Comparison of ENCODE assay signal across 8 mouse cellular contexts in the genomic region with DNA sequence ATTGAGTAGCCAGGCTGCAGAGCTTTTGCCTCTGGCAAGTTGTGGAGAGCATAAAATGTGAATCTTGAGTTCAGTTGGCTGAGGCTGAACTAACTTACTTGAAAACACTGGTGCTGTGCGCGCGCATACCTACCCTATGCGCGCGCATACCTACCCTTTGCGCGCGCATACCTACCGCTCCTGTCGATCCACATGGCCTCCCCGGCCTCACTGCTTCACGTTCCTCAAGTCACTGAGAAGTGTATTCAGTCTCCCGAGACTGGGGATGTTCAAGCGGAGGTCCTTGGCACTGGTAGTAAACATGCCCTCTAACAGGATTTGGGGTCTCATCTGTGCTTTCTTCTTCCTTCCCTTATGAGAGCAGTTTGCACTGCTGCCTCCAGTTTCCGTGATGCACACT. TPM values are rescaled to one million over a fixed set of nuclear protein-coding genes. Genes with fewer than 3 reads are reported as not detected.
DNase-seq lines count a peak whose midpoint lies in the region; ATAC-seq and TF ChIP-seq lines count a peak whose summit lies in the region.

No protein-coding gene starts in this region.

- ATAC-seq in kidney, embryonic 16.5 days (ENCODE audit: low FRiP score, low TSS enrichment), result peak; percentile 19; the same call in 1 of the 2 replicates
- no peak for ATAC-seq in hindbrain, embryonic 11.5 days (ENCODE audit: low FRiP score)

- H3K4me3 ChIP-seq in kidney, embryonic 16.5 days (ENCODE audit: low read length), result peak overlapping the region; percentile 41
- no peak overlapping the region for H3K4me3 ChIP-seq in kidney, adult 2 months (ENCODE audit: insufficient read depth, low read depth, low read length)
- H3K4me3 ChIP-seq in hindbrain, embryonic 11.5 days (ENCODE audit: low read depth, low read length), result peak overlapping the region; percentile 10; the same call in 1 of the 2 replicates

- DNase-seq in kidney, adult 2 months, result no peak
- DNase-seq in brain, embryonic 14.5 days (ENCODE audit: low read depth), result peak; percentile 46
- DNase-seq in hindbrain, embryonic 11.5 days (ENCODE audit: low spot score), result peak; percentile 67
- DNase-seq in lung, postnatal 25 days (ENCODE audit: low spot score), result peak; percentile 6
- peak; percentile 60 for DNase-seq in yolk sac, embryonic 10.5 days (ENCODE audit: low spot score)
- no peak for DNase-seq in gastrocnemius, adult 18-20 months (ENCODE audit: low spot score)
- DNase-seq in layer of hippocampus, adult 8-10 months (ENCODE audit: low spot score in 2 of 2), result no peak

- TF ChIP-seq POLR2A in kidney, adult 2 months (IDR thresholded peaks at IDR 0.05; ENCODE audit: low read depth, low read length), result no peak
- TF ChIP-seq POLR2A in brain, embryonic 14.5 days (IDR thresholded peaks at IDR 0.05; ENCODE audit: borderline replicate concordance, extremely low read depth, insufficient read depth, insufficient read length, poor library complexity, severe bottlenecking), result no peak

- no peak overlapping the region for H3K27ac ChIP-seq in kidney, embryonic 16.5 days (ENCODE audit: low read length)
- H3K27ac ChIP-seq in kidney, adult 2 months (ENCODE audit: insufficient read depth, low read depth, low read length), result no peak overlapping the region
- H3K27ac ChIP-seq in hindbrain, embryonic 11.5 days (ENCODE audit: low read depth, low read length), result no peak overlapping the region

- 38% methylated on average over 16 of the region's 16 CpGs for WGBS in kidney, embryonic 16.5 days
- WGBS in kidney, adult 2 months, result 62% methylated on average over 16 of the region's 16 CpGs
- WGBS in hindbrain, embryonic 11.5 days, result 39% methylated on average over 16 of the region's 16 CpGs

- peak overlapping the region; percentile 52 for H3K4me2 ChIP-seq in kidney, embryonic 16.5 days (replicated peaks; ENCODE audit: low read depth, low read length)
- H3K4me2 ChIP-seq in hindbrain, embryonic 11.5 days (replicated peaks; ENCODE audit: low read depth, low read length), result 0 out of 2 replicates have a peak overlapping the region, but pooled peaks have one; percentile 1

- no peaks in the 10 kb centered on the region for H3K27me3 ChIP-seq in kidney, embryonic 16.5 days (ENCODE audit: insufficient read depth, low read length)
- no peaks in the 10 kb centered on the region for H3K27me3 ChIP-seq in kidney, adult 2 months (replicated peaks; ENCODE audit: control insufficient read depth, insufficient read depth, low read length)
- H3K27me3 ChIP-seq in hindbrain, embryonic 11.5 days (ENCODE audit: control insufficient read depth, insufficient read depth, low read length), result no peaks in the 10 kb centered on the region

- H3K9me3 ChIP-seq in kidney, embryonic 16.5 days (ENCODE audit: low read length), result peaks cover 2% of the 10 kb centered on the region; the same call in 1 of the 2 replicates
- H3K9me3 ChIP-seq in hindbrain, embryonic 11.5 days (ENCODE audit: control insufficient read depth, low read length), result no peaks in the 10 kb centered on the region

- TF ChIP-seq CTCF in kidney, adult 2 months (conservative IDR thresholded peaks at IDR 0.05; ENCODE audit: insufficient read depth, insufficient read length, low read depth, low read length), result no peak
- TF ChIP-seq CTCF in brain, embryonic 14.5 days (IDR thresholded peaks at IDR 0.05; ENCODE audit: borderline replicate concordance, extremely low read depth, insufficient read depth, insufficient read length), result no peak

- H3K9ac ChIP-seq in kidney, embryonic 16.5 days (replicated peaks; ENCODE audit: low read length), result peak overlapping the region; percentile 45
- no peak overlapping the region for H3K9ac ChIP-seq in hindbrain, embryonic 11.5 days (ENCODE audit: low read depth, low read length)

- no peaks in the 10 kb centered on the region for H3K4me1 ChIP-seq in kidney, embryonic 16.5 days (ENCODE audit: insufficient read depth, low read length)
- no peaks in the 10 kb centered on the region for H3K4me1 ChIP-seq in kidney, adult 2 months (ENCODE audit: control insufficient read depth, insufficient read depth, low read length)
- H3K4me1 ChIP-seq in hindbrain, embryonic 11.5 days (replicated peaks; ENCODE audit: control insufficient read depth, insufficient read depth, low read length), result no peaks in the 10 kb centered on the region; the same call in 1 of the 2 replicates

- H3K36me3 ChIP-seq in kidney, embryonic 16.5 days (ENCODE audit: insufficient read depth, low read length), result peaks cover 2% of the 10 kb centered on the region; the same call in 1 of the 2 replicates
- peaks cover 1% of the 10 kb centered on the region; the same call in 1 of the 2 replicates for H3K36me3 ChIP-seq in kidney, adult 2 months (ENCODE audit: control insufficient read depth, insufficient read depth, low read length)
- 0 out of 2 replicates have a peak, but pooled peaks cover 2% of the 10 kb centered on the region for H3K36me3 ChIP-seq in hindbrain, embryonic 11.5 days (ENCODE audit: control insufficient read depth, insufficient read depth, low read length)

RNA-seq across cellular contexts. Expression of gene Slc24a1, which starts 32.8 kb away (rescaled TPM):
- polyA plus RNA-seq in kidney, embryonic 16.5 days (2015; fragmentation: Nextera tagmentation; extraction: Ambion mirVana), result 0.08 TPM in 1 of 2 replicates, not detected in the other
- polyA plus RNA-seq in kidney, adult 2 months (2012; rRNA removed), result not detected in 2 replicates
- 0.05 and 0.11 TPM in 2 replicates for polyA plus RNA-seq in brain, embryonic 14.5 days (2012; rRNA removed)
- polyA plus RNA-seq in hindbrain, embryonic 11.5 days (2014; fragmentation: Nextera tagmentation; extraction: Ambion mirVana), result 0.11 TPM in 1 of 2 replicates, not detected in the other
- total RNA-seq in gastrocnemius, adult 18-20 months (2021), result under 1 TPM in 1 of 2 experiments, not detected in 1; 0.05 TPM
- under 1 TPM; 0.08 to 0.30 (median 0.15) TPM for total RNA-seq in layer of hippocampus, adult 8-10 months (2022)

RNA-seq across cellular contexts. Expression of gene Ints14, which starts 42.1 kb away (rescaled TPM):
- polyA plus RNA-seq in kidney, embryonic 16.5 days (2015; fragmentation: Nextera tagmentation; extraction: Ambion mirVana), result 59.8 and 66.8 TPM in 2 replicates
- polyA plus RNA-seq in kidney, adult 2 months (2012; rRNA removed), result 16.5 and 17.3 TPM in 2 replicates
- 33.5 and 35.6 TPM in 2 replicates for polyA plus RNA-seq in brain, embryonic 14.5 days (2012; rRNA removed)
- polyA plus RNA-seq in hindbrain, embryonic 11.5 days (2014; fragmentation: Nextera tagmentation; extraction: Ambion mirVana), result 68.2 and 72.0 TPM in 2 replicates
- 10 to 100 TPM; 14.3 to 14.6 TPM for total RNA-seq in gastrocnemius, adult 18-20 months (2021)
- 10 to 100 TPM; 19.3 to 22.6 (median 20.1) TPM for total RNA-seq in layer of hippocampus, adult 8-10 months (2022)

Comparison
In these comparisons a context has a peak if more than half of its experiments do, and no peak if none do; other contexts are left out.
1. DNase-seq: peak in brain, embryonic 14.5 days (single experiment), hindbrain, embryonic 11.5 days (single experiment), lung, postnatal 25 days (single experiment) and yolk sac, embryonic 10.5 days (single experiment); none in kidney, adult 2 months (single experiment), gastrocnemius, adult 18-20 months (single experiment) and layer of hippocampus, adult 8-10 months (0 of 2).